ENCODE assay signal across 9 mouse cellular contexts in the genomic region with DNA sequence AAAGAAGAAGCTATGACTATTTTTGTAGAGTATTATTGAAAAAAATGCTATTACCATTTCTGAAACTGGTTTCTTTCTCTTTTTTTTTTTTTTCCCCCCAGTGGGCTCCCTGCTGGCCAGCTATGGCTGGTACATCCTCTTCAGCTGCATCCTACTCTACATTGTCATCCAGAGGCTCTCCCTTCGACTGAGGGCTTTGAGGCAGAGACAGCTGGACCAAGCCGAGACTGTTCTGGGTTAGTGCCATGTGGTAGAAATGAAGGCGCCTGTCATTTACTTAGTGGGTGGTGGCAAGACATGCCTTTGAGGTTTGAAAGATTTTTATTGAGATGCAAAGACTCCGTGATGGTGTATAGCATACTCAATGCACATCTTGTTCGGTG. TPM values are rescaled to one million over a fixed set of nuclear protein-coding genes. Genes with fewer than 3 reads are reported as not detected.
DNase-seq lines count a peak whose midpoint lies in the region; ATAC-seq lines count a peak whose summit lies in the region.
"Had no signal": no experiment of that assay in that cellular context is flagged by ENCODE, and none has a peak within 500 bp of the region (broad histone marks: within the 10 kb centered on the region; RNA-seq: fewer than 3 reads in every experiment).

No protein-coding gene starts in this region.

- peak overlapping the region; percentile 94 for H3K4me3 ChIP-seq in megakaryocyte, embryonic 14.5 days (replicated peaks)
- H3K4me3 ChIP-seq in intestine, embryonic 15.5 days (replicated peaks) = peak overlapping the region; percentile 76
- H3K4me3 ChIP-seq in neural tube, embryonic 12.5 days = peak overlapping the region; percentile 91

- no peaks in the 10 kb centered on the region for H3K9me3 ChIP-seq in megakaryocyte, embryonic 14.5 days
- no peaks in the 10 kb centered on the region for H3K9me3 ChIP-seq in intestine, embryonic 15.5 days
- no peaks in the 10 kb centered on the region for H3K9me3 ChIP-seq in neural tube, embryonic 12.5 days

- peaks cover 67% of the 10 kb centered on the region for H3K36me3 ChIP-seq in megakaryocyte, embryonic 14.5 days (replicated peaks; ENCODE audit: low read length)
- H3K36me3 ChIP-seq in intestine, embryonic 15.5 days = peaks cover 12% of the 10 kb centered on the region
- H3K36me3 ChIP-seq in neural tube, embryonic 12.5 days = peaks cover 47% of the 10 kb centered on the region

- H3K9ac ChIP-seq in intestine, embryonic 15.5 days = peak overlapping the region; percentile 76
- peak overlapping the region; percentile 81 for H3K9ac ChIP-seq in neural tube, embryonic 12.5 days

- DNase-seq in CD4-positive, CD25-positive, alpha-beta regulatory T cell, adult 2 months (ENCODE audit: low read depth, low spot score) = peak; percentile 20
- no peak for DNase-seq in left cerebral cortex, postnatal 10 days (ENCODE audit: extremely low spot score in 1 of 2, low spot score in 2 of 2)
- DNase-seq in natural killer cell, adult 2 months (ENCODE audit: low spot score in 2 of 2) = no peak

- no peaks in the 10 kb centered on the region for H3K27me3 ChIP-seq in megakaryocyte, embryonic 14.5 days (replicated peaks)
- no peaks in the 10 kb centered on the region for H3K27me3 ChIP-seq in intestine, embryonic 15.5 days (replicated peaks)
- no peaks in the 10 kb centered on the region for H3K27me3 ChIP-seq in neural tube, embryonic 12.5 days (replicated peaks)

- no peak overlapping the region for H3K27ac ChIP-seq in intestine, embryonic 15.5 days
- no peak overlapping the region for H3K27ac ChIP-seq in neural tube, embryonic 12.5 days

- ATAC-seq in CD4-positive, CD25-positive, alpha-beta regulatory T cell, adult 4 months = no peak
- no peak for ATAC-seq in megakaryocyte, adult 5-6 weeks (ENCODE audit: poor library complexity, severe bottlenecking)
- ATAC-seq in intestine, embryonic 15.5 days = no peak
- no peak for ATAC-seq in neural tube, embryonic 12.5 days (ENCODE audit: low FRiP score, low read depth)

- intact Hi-C loops in left cerebral cortex, postnatal 10 days (cut with DNase I) = no loop called here

- 39% methylated on average over 5 of the region's 5 CpGs for WGBS in intestine, embryonic 15.5 days
- WGBS in neural tube, embryonic 12.5 days = 39% methylated on average over 5 of the region's 5 CpGs

- H3K4me2 ChIP-seq in intestine, embryonic 15.5 days (replicated peaks) = peak overlapping the region; percentile 76
- peak overlapping the region; percentile 90 for H3K4me2 ChIP-seq in neural tube, embryonic 12.5 days (replicated peaks)

- peaks cover 65% of the 10 kb centered on the region for H3K4me1 ChIP-seq in megakaryocyte, embryonic 14.5 days
- peaks cover 18% of the 10 kb centered on the region for H3K4me1 ChIP-seq in intestine, embryonic 15.5 days (replicated peaks)
- peaks cover 13% of the 10 kb centered on the region for H3K4me1 ChIP-seq in neural tube, embryonic 12.5 days

RNA-seq across cellular contexts. Expression of gene Selenos, which starts 0.8 kb away (rescaled TPM):
- polyA plus RNA-seq in CD4-positive, CD25-positive, alpha-beta regulatory T cell, adult 4 months (2017; shearing (Covaris generic)) = 100 to 1,000 TPM; 176 to 177 TPM
- 68.3 and 82.3 TPM in 2 replicates for polyA plus RNA-seq in megakaryocyte, embryonic 14.5 days (2012; ENCODE audit: insufficient read depth, low replicate concordance)
- 113 and 122 TPM in 2 replicates for total RNA-seq in megakaryocyte, adult 5-6 weeks (2015)
- total RNA-seq in megakaryocyte, adult 5-6 weeks (2017) = 74.8 and 84.5 TPM in 2 replicates
- polyA plus RNA-seq in intestine, embryonic 15.5 days (2015; fragmentation: Nextera tagmentation; extraction: Ambion mirVana) = 107 and 114 TPM in 2 replicates
- polyA plus RNA-seq in neural tube, embryonic 12.5 days (2016; fragmentation: Nextera tagmentation; extraction: Ambion mirVana) = 81.0 and 84.4 TPM in 2 replicates
- 10 to 100 TPM; 50.4 to 50.9 TPM for total RNA-seq in left cerebral cortex, postnatal 10 days (2021)

RNA-seq across cellular contexts. Expression of gene Snrpa1, which starts 21.4 kb away (rescaled TPM):
- polyA plus RNA-seq in CD4-positive, CD25-positive, alpha-beta regulatory T cell, adult 4 months (2017; shearing (Covaris generic)) = 100 to 1,000 TPM; 120 to 121 TPM
- 26.0 and 168 TPM in 2 replicates for polyA plus RNA-seq in megakaryocyte, embryonic 14.5 days (2012; ENCODE audit: insufficient read depth, low replicate concordance)
- total RNA-seq in megakaryocyte, adult 5-6 weeks (2015) = 53.8 and 59.6 TPM in 2 replicates
- total RNA-seq in megakaryocyte, adult 5-6 weeks (2017) = 61.4 and 76.3 TPM in 2 replicates
- 165 and 179 TPM in 2 replicates for polyA plus RNA-seq in intestine, embryonic 15.5 days (2015; fragmentation: Nextera tagmentation; extraction: Ambion mirVana)
- 177 and 183 TPM in 2 replicates for polyA plus RNA-seq in neural tube, embryonic 12.5 days (2016; fragmentation: Nextera tagmentation; extraction: Ambion mirVana)
- total RNA-seq in left cerebral cortex, postnatal 10 days (2021) = 10 to 100 TPM; 38.7 to 42.6 TPM

RNA-seq across cellular contexts. Expression of gene Chsy1, which starts 29.1 kb away (rescaled TPM):
- polyA plus RNA-seq in CD4-positive, CD25-positive, alpha-beta regulatory T cell, adult 4 months (2017; shearing (Covaris generic)) = 10 to 100 TPM in 1 of 2 experiments, 1 to 10 TPM in 1; 7.4 to 10.6 TPM
- polyA plus RNA-seq in megakaryocyte, embryonic 14.5 days (2012; ENCODE audit: insufficient read depth, low replicate concordance) = 9.6 and 14.4 TPM in 2 replicates
- total RNA-seq in megakaryocyte, adult 5-6 weeks (2015) = 18.2 and 21.2 TPM in 2 replicates
- total RNA-seq in megakaryocyte, adult 5-6 weeks (2017) = 37.1 and 37.6 TPM in 2 replicates
- polyA plus RNA-seq in intestine, embryonic 15.5 days (2015; fragmentation: Nextera tagmentation; extraction: Ambion mirVana) = 10.2 and 11.1 TPM in 2 replicates
- 13.4 and 15.3 TPM in 2 replicates for polyA plus RNA-seq in neural tube, embryonic 12.5 days (2016; fragmentation: Nextera tagmentation; extraction: Ambion mirVana)
- 10 to 100 TPM; 21.3 to 21.6 TPM for total RNA-seq in left cerebral cortex, postnatal 10 days (2021)

RNA-seq across cellular contexts. Expression of gene Gm45213, which starts 36.8 kb away (rescaled TPM):
- not detected for polyA plus RNA-seq in CD4-positive, CD25-positive, alpha-beta regulatory T cell, adult 4 months (2017; shearing (Covaris generic))
- polyA plus RNA-seq in megakaryocyte, embryonic 14.5 days (2012; ENCODE audit: insufficient read depth, low replicate concordance) = not detected in 2 replicates
- not detected in 2 replicates for total RNA-seq in megakaryocyte, adult 5-6 weeks (2015)
- not detected in 2 replicates for total RNA-seq in megakaryocyte, adult 5-6 weeks (2017)
- not detected in 2 replicates for polyA plus RNA-seq in intestine, embryonic 15.5 days (2015; fragmentation: Nextera tagmentation; extraction: Ambion mirVana)
- polyA plus RNA-seq in neural tube, embryonic 12.5 days (2016; fragmentation: Nextera tagmentation; extraction: Ambion mirVana) = not detected in 2 replicates
- not detected for total RNA-seq in left cerebral cortex, postnatal 10 days (2021)
- polyA plus RNA-seq: large intestine, adult 2 months had no signal
